Mouse (Mus musculus) thymus, postnatal 25 days (tissue): ENCODE data around the gene Kndc1.

ENCODE experiments used
- DNase-seq: peaks from one replicate; pipeline ENCODE4 v3.0.0; 2022

Kndc1 gene

DNA sequence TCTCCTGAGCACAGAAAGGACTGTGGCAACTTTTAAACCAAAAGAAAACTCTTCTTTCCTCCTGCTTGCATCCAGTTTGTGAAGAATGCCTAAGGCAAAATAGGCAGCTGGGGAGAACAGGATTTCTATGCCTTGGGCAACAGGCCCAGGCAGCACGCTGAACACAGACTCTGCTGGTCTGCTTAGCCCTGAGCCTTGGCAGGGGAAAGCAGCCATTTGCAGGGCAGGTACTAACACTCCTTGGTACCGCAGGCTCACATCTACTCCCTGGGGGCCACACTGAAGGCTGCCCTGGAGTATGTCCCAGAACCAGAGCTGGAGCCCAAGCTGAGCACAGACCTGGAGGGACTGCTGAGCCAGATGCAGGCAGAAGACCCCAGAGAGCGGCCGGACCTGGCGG lies 13.7 kb downstream of the Kndc1 start:
- no peak for DNase-seq

DNA sequence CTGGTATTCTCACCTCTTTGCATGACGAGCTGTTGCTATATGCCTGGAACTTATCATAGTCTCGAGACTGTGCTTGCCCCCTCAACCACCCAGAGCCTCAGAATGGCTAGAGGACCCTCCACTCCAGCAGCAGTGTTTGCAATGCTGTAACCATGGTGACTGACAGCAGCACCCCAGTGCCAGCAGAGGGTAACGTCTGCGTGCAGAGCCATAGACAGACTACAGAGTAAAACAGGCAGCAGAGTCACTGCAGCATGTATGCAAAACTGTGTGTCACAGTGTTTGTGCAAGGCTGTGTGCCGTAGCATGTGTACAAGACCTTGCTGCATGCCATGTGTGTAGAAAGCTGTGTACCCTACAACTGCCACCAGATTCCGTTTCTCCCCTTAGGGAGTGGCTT lies 15.0 kb downstream of the Kndc1 start:
- DNase-seq, result no peak

DNA sequence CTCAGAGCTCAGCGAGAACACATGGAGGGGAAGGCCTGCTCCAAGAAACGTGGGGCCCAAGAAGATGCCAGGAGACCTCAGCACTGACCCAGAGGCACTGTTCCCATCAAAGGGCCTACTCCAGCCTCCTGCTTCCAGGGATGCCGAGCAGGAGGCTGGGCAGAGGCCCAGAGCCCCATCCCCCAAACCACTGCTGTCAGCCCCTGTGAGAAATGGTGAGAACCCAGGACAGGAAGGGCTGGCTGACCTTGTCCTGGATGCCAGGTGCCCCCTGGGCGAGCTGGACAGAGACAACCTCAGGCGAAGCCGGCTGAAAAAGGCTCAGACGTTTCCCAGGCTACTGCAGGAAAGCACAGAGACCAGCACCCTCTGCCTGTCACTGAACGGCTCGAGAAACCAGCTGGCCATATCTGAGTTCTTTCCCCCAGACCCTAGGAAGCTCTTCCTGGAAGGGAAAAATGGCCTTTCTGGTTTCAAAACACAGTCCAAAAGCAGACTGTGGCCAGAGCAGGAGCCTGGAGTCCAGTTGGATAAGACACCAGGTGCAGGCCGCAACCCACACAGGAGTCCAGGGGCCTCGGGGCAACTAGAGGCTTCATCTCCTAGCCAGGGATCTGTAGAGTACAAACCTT lies 15.8 kb downstream of the Kndc1 start:
- DNase-seq, result no peak

DNA sequence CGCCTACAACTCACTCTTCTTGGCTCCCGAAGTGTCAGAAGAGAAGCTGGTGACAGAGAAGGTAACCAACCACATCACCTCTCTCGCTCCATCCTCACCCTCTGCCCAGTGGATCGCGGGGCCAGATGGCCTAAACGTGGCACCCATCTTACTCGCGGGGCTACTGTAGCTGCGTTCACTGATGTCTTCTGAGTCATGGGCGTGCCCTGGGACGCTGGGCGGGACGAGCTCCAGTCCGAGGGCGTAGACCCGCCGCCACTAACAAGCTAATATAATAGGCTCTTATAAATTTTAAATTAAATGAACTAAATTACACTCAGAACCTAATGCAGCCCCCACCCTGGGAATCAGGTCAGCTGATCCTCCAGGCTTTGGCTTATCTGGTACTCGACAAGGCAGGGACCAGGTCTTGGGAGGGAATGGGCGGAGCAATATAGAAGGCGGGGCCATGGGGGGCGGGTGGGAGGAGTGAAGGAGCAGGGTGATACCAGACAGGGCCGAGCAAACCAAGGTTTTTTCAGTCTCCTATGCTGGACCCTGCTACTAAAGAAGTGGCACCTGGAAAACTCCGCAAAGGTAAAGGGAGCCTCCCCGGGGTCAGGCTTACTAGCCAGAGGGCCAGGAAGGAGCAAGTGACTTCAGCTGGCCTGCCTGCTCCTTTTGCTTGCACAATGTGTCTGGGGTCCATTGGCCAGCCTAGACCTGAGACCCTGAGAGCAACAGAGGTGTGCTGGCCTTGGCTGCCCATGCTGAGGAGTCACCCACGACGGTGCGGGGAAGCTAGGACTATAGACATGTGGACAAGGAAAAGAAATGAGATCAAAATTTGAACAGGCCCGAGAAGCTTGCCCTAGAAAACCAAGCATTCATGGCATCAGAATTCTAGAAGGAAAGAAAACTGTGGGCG lies 19.9 kb downstream of the Kndc1 start:
- DNase-seq, result no peak

DNA sequence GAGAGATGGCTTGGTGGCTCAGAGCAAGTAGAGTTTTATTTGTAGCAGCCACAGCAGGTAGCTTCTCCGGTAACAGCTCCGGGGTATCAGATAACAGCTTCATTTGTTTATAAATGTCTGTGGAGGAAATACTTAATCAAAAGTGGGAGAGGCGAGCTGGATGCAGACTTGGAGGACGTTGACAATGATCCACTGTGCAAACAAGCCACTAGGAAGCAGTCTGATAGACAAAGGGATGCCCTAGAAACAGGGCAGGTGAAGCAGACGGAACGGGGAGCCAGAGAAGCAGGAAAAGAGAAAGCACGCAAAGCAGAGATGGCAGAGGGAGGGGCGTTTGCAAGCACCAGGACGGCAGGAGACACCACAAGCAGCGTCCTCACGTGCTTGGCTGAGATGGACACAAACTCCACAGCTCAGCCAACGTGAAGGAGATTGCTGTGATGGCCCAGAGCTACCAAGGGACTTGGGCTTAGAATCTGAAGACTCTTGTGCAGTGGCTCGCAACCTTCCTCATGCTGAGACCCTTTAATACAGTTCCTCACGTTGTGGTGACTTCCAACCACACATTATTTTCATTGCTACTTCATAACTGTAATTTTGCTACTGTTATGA lies 21.3 kb downstream of the Kndc1 start:
- DNase-seq, result no peak

DNA sequence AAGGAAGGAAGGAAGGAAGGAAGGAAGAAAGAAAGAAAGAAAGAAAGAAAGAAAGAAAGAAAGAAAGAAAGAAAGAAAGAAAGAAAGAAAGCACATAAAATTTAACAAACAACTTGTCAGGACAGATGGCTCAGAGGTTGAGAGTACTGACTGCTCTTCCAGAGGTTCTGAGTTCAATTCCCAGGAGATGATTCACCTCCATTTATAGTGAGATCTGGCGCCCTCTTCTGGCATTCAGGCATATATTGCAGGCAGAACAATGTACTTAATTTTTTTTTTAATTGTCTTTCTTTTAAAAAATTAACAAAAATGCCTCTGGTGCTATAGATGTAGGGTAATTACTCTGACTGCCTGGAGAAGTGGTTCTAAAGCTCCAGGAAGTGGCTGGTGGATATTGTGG lies 21.8 kb downstream of the Kndc1 start:
- DNase-seq, result no peak

DNA sequence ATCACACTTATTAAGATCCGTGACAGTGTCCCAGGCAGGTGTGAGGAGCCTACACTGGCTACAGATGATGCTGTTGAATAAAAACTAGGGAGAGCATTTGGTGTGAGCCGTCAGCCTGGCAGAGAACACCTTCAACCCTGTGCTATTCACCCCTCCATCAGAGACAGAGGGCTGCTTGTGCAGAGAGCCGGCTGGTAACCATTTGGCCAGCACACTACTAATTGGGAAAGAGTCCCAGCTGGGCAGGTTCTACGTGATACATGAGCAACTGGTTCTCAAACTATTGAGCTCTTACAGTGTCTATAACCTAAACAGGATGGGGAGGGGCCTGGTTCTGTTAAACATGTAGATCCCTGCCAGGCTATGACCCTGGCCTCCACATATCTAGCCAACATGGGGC lies 23.8 kb downstream of the Kndc1 start:
- DNase-seq, result no peak

DNA sequence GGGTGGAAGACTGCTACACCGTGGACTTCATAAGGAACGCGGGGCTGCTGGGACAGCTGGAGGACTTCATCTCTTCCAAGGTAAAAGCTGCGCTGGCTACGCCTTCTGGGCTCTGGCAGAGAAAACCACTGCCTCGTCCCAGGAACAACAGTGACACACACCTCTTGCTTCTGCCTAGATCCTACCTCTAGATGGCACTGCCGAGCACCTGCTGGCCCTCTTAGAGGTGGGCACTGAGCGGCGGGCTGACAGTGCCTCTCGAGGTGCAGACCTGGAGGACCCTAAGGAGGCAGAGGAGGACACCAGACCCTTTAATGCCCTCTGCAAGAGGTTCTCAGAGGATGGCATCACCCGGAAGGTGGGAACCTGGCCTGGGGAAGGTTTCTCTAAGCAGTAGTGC lies 36.2 kb downstream of the Kndc1 start:
- peak; percentile 56 for DNase-seq

DNA sequence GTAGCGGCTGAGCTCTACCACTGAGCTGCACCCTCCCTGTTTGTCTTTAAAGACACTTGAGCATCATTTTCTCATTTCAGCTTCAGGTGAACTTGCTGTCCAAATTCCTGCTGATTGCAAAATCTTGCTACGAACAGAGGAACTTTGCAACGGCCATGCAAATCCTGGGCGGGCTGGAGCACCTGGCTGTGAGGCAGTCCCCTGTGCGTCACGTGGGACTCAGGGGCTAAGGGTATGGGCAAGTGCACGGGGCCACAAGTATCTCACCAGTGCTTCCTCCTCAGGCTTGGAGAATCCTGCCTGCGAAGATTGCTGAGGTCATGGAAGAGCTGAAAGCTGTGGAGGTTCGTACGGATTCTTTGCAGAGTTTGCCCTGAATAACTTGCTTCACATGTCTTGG lies 42.2 kb downstream of the Kndc1 start:
- DNase-seq, result no peak

DNA sequence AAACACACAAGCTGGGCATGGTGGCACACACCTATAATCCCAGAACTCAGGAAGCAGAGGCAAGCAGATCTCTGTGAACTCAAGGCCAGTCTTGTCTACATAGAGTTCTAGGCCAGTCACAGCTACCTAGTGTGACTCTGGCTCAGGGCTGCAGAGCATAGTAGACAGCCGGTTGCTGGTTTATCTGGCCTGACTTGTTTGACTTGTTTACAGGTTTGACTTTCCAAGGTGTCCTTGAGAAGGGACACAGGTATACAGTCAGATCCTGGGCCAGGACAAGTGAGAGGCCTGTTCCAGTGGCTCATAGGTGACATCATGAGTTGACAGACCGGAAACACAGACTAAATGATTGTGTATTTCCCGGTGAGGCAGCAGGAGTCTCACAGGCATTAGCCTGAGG lies 42.6 kb downstream of the Kndc1 start:
- no peak for DNase-seq

DNA sequence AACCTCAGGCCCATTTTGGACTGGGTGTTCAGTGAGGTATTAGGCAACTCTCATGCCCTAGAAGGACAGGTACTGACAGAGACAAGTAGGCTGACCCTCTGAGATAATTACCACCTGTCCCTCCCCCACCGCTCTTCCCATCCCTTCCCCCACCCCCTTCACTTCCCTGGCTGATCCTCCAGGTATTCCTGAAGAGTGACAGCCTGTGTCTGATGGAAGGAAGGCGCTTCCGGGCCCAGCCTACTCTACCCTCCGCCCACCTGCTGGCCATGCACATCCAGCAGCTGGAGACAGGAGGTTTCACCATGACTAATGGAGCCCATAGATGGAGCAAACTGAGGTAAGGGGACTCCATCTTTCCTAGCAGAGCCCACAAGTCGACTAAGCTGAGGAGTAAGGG lies 43.3 kb downstream of the Kndc1 start:
- no peak for DNase-seq

DNA sequence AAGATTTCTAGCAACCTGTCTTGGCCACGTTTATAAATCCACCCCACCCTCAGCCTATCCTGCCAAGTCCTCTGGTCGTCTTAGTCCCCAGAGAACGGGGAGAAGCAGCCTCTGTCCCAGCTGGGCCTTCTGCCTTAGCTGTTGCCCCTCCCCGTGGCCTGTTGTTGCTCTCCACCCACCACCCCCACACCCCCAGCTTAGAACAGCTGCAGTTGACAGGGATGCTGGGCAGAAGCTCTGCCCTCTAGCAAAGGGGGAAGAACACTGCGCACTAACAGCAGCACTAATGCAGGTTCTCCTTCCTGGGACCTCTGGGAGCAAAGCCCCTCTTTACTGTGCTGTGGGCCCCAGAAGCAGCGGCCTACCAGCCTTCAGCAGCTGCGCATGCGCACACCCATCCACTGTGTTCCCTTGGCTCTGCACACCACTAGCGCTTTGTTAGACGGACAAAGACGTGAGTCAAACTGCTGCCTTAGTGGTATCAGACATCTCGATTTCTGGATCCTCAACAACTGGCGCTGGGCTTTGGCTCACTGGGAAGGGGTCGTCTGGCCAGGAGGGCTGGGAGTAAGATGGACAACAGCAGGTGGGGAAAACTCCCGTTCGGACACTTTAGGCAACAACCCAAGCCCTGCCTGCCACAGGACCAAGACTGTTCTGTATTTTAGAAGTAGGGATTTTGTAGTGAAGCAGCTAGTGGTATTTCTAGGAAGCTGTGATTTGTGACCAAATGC lies 46.1 kb downstream of the Kndc1 start:
- no peak for DNase-seq

DNA sequence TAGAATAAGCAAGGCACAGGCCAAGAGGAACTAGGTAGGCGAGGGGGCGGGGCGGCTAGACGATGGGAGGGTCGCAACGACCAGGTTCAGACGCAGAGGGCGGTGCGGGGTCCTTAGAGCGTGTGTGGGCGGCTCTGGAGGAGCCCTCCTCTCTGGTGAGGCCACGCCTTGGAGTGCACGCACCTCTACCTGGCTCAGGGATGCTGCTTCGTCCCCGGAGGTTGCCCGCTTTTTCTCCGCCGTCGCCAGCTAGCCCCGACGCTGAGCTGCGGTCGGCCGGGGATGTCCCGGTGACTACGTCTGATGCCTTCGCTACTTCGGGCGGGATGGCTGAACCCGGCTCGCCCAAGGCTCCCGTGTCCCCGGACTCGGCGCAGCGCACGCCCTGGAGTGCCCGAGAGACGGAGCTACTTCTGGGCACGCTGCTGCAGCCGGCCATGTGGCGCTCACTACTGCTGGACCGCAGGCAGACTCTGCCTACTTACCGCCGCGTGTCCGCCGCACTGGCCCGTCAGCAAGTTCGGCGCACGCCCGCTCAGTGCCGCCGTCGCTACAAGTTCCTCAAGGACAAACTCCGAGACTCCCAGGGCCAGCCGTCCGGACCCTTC lies 49.3 kb downstream of the Kndc1 start, which contains the start of gene Utf1:
Gene Utf1, plus strand, starts transcription at position 116 of the 608 bp plus-strand sequence.
- peak; percentile 10 for DNase-seq

DNA sequence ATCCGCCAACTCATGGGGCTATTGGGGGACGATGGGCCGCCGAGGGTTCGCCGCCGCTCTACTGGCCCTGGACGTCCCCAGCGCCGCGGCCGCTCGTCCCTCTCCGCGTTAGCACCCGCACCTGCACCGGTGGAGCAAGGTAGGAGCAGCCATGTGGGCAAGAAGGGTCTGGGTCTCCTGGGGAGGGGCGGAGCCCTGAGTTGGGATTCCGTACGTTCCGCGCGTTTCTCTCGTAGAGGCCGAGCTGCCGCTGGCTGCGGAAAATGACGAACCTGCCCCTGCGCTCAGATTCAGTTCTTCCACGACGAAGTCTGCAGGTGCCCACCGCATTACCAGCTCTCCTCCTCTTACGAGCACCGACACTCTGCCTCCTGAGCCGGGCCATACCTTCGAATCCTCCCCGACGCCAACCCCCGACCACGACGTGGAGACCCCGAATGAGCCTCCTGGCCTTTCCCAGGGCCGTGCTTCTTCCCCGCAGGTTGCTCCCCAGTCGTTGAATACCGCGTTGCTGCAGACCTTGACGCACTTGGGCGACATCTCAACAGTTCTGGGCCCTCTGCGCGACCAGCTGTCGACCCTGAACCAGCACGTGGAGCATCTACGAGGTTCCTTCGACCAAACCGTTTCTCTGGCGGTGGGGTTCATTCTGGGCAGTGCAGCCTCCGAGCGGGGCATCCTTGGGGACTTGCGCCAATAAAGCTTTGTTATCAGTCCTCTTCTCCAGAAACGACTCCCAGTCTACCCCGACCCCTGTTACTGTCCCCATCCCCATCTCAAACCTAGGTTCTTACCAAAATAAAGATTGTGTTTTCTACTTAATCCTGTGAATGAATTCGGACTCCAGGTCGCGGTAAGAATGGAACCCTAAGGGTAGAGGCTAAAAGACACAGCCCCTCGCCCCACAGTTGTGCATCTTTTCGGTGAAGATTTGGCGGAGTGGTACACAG lies 50.1 kb downstream of the Kndc1 start:
- no peak for DNase-seq

DNA sequence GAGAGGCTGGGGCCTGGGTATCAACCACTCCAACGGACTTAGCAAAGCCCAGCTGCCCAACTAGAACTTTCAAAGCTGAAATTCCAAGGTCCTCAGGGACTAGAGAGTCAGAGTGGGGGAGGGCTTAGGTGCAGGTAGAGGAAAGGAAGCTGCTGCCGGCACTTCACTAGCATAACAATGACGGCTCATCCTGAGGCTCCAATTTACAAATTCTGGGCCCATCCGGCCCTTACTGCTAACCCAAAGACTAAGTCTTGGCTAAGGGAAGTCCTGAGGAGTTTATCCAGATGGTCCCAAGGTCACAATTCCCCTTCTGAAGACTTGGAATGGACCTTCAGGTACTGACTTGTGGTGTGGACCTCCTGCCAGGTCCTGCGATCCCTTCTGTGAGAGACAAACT lies 51.0 kb downstream of the Kndc1 start:
- DNase-seq, result no peak

DNA sequence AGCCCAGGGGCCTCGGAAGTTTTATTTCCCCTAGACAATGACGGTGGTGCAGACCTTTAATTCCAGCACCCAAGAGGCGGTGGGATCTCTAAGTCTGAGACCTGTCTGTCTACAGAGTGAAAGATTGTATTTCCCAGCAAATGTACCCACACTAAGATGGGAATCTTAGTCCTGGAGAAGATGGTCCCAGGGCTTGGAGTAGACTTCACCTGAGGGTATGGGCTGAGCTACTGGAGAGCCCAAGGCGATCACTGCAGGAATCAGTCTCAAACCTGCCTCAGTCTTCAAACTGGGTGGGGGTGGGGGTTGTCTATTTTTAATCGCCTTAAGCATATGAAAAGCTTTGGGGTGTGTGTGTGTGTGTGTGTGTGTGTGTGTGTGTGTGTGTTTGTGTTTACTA lies 51.5 kb downstream of the Kndc1 start:
- no peak for DNase-seq

DNA sequence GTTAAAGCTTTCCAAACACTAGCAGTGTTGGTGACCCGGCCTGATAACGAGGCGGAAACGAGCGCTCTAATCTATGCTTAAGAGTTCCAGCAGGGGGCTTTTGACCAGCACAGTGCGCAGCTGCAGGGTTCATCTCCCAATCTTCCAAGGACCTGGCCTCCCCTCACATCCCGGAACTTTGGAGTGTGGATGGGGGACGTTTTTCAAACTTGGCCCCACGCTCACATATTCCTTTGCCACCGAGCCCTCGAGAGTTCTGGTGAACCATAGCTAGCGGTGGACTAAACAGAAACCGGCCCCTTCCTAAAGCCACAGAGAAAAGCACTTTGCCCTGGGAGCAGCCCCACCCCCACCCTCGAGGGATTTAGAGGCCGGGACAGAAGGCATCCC lies 55.4 kb downstream of the Kndc1 start:
- DNase-seq, result peak; percentile 31

DNA sequence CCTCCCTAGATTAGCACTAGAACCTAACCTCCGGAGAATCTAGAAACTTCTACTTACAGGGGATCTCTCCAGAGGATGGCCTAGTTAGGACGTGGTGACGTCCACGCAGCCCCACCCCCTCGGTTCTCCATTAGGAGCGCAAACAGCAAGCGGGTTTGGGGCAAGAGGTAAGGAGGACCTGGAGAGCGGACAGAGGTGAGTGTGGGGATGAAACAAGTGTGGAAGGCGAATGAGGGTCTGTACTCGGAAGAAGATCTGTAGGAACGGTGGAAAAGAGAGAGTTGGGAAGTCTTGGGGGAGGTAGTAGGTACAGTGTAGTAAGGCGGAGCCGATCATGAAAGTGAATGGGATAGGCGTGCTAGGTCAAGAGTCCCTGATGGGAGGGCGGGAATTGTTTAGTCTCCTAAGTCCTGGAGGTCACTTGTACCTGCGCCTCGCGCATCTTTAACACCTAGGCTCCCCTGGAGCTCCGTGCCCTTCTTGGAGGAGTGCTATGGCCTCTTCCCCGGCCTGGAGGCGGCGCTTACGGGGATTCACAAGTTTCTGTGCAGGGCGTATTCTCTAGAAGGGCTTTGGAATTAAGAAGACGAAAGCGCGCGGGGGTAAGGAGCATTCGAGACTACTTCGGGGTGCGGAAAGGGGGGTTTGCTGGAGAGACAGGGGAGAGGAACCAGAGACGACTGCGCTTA lies 55.9 kb downstream of the Kndc1 start:
- DNase-seq, result peak; percentile 33

DNA sequence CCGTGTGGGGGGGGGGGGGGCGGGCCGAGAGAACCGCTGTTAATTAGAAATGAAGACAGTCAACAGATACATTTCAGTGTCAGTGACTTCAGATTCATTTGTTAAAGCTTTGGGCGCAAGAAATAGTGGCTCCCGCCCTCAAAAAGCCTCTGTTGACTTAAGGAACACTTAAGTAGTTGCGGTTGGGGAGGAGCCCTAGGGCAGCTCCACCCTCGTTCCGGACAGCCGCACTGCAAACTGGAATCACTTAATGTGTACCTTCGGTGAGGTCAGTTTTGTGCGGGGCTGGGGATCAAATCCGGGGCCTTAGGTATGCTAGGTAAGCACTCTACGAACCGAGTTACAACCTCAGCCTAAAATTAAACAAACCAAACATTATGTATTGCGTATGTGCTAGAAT lies 56.6 kb downstream of the Kndc1 start:
- DNase-seq, result no peak

DNA sequence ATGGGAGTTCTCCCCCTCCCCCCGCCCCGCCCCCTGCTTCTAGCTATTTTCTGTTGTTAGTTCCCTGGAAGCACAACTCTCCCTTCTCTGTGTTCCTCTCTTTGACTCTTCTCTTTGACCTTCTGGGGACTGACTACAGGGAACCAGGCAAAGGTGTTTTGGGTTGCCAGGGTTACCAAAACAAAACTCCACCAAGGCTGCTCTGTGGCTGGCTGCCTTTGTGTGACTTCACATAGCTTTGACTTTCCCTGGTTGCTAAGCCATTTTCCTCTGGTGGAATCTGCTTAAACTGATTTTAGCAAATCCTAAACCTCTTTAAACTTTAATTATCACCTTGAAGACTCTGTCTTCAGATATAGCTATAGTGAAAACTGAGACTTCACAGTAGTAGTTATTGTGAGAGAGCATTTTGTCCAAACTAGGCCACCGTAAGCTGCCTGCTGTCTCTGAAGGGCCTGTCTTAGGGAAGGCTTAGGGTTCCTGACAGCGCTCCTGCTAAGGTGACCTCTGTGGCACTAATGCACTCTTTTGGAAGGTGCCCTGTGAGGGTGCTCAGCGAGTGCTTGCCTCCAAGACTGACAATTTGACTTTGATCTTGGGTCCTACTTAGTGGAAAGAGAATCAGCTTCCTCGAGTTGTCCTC lies 57.6 kb downstream of the Kndc1 start:
- no peak for DNase-seq

DNA sequence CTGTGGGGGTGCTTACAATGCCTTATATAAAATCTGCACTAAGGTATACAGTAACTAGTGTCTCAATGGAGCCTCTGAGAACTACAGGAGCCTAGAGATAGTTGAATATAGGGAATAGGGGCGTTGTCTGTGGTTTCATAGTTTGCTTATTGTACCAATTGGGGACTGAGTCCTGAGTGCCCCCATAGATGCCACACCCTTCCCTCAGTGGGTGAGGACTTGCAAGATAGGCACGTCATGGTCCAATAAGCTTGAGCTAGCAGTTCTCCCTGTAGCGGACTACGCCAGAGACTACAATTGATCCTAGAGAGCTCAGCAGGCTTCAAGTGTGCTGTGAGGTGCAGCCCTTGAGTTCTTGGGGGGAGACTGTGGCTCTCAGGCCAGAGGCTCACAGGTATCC lies 61.0 kb downstream of the Kndc1 start:
- no peak for DNase-seq
